Mouse (Mus musculus) hematopoietic stem cell, adult 5-6 weeks (primary cell): ENCODE measurements around the gene Ccdc71. TPM values are rescaled to one million over a fixed set of nuclear protein-coding genes. Genes with fewer than 3 reads are reported as not detected.

Experiments
- ATAC-seq, 2 experiments: fragments of 125-278 bp in 1 of 2; replicated peaks in 1 of 2; 2 replicates each; pipeline ENCODE4 v1.8.0; 2016 to 2017; ENCODE audit warnings: inconsistent platforms in 2 of 2, mild to moderate bottlenecking in 2 of 2, moderate number of reproducible peaks in 2 of 2, low read depth in 1 of 2, moderate TSS enrichment in 1 of 2; ENCODE audit not compliant: low FRiP score in 2 of 2, poor library complexity in 2 of 2, severe bottlenecking in 2 of 2, insufficient read depth in 1 of 2, low TSS enrichment in 1 of 2
- total RNA-seq: library from RNA; stranded (forward); fragments of 172-1452, 232-1000 nt; gene quantifications from 2 replicates; pipeline ENCODE4 v1.2.3, GENCODE M21; 2017

Gene Ccdc71
- 13.4 and 13.8 TPM in 2 replicates for total RNA-seq

DNA sequence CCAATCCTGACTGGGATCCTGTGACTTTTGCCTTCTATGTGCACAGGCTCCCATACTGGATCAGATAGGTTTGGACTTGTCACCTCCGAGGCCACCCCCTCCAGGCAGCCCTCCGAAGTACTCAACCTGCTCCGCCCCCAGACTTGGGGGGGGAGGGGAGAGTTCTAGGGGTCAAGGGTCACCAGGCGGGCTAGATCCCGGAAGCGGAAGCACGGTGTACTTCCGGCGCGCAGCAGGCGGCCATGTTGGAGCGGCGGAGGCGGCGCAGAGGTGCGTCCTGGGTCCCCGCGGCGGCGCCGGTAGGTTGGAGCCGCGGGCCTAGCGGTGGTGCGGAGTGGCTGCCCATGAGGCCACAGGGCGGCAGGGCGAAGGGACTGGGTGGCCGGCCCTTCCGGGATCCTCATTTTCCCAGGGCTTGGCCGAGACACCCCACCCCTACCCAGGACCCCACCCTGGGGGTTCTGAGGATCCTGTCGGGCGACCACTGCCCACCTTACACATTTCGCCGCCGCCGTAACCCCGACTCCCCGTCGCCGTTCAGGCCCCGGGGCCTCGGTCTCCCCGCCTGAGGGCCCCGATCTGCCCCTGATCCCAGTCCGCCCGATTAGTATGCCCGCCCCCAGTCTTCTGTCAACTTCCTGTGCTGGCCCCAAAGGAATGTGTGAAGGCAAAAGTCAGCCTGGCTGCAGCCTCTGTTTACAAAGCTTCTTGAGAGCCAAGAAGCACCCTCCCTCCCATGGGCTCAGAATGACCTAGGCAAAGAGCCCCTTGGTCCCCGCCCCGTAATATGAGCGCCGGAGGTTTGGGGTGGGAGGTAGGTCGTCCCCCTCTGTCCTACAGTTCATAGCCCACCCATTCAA is at the start of gene Ccdc71:
TSS of gene Ccdc71 (plus strand) at position 209 of the 860 bp plus-strand sequence.
- ATAC-seq: peak; percentile 75 to 90

DNA sequence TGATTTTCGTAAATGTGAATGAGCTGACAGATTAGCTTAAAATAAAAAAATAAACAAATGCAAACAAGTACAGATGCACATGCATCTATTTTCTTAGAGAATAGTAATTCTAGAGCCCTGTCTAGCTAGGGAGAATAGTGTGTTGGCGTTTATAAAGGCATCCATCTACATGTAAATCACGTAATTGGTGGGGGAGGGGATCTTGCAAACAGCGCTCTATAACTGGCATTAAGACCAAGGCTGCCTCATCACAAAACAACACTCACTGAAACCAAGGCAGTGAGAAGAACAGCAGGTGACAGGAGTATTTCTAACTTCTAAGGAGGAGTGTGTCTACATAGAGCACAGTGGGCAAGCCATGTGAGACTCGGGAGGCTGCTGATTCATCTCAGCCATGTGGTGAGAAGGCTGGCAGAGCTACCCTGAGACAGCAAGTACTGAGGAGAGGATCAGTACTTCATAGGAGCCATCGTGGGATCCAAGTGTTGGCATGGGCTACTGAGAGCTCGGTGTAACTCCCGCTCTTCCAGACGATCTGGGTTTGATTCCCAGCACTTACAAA is 48.9 kb upstream of the Ccdc71 start:
- ATAC-seq: no peak

- ATAC-seq: no peak
Observed at GRCm38 (mm10) chr9:108412221-108412620, 48.1 kb upstream of the Ccdc71 start.

- no peak for ATAC-seq
Observed at GRCm38 (mm10) chr9:108428384-108428783, 31.9 kb upstream of the Ccdc71 start, which contains the start of gene Ccdc36. Gene Ccdc36 (minus strand): TSS chr9:108428484.

- ATAC-seq: peak in 1 of 2 experiments; percentile 53; a peak in 2 of 4 replicates
Observed at GRCm38 (mm10) chr9:108431431-108432067, 28.8 kb upstream of the Ccdc71 start.

GRCm38 (mm10) chr9:108436182-108436581 is 24.1 kb upstream of the Ccdc71 start, which contains the start of gene BC048562:
Gene BC048562 (plus strand): TSS chr9:108436482.
- ATAC-seq: no peak

GRCm38 (mm10) chr9:108439176-108439575 is 21.2 kb upstream of the Ccdc71 start:
- ATAC-seq: no peak

DNA sequence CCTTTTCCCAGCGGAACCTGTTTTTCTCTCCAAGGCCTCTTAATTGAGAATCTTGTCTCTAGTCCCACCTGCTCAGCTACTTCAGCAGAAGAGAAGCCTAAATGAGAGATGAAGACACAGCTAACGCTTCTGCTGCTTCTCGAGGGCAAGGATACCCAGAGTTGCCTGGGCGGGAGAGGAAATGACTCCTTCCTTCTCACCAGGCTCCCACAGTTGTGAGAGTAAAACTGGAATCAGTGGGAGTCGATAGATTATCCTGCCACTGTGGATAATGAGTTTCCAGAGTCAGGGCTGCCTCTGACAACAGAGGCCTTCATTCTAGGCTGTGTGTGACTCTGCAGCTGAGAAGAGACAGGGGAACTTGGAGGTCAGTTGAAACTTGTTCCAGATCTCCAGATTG is 19.8 kb upstream of the Ccdc71 start:
- ATAC-seq: no peak

GRCm38 (mm10) chr9:108441236-108441919 is 18.9 kb upstream of the Ccdc71 start:
- ATAC-seq: no peak

DNA sequence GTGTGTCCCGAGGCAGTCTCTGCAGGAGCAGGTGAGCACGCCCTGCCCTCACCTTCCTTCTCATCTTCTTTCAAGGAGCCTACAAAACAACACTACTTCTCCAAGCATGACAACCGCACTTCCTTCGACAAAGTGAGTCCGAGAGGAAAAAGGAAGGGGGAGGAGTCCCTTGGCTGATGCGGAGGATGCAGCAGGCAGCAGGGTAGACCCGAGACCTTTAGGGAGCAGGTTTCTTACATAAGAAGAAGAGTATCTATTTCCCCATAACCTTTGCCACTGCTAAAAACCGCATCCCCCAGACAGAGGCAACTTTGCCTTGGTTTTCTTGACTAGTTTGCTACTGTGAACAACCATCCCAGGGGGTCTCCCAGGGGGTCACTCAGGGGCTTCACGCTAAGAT is 15.2 kb upstream of the Ccdc71 start:
- peak; percentile 29 to 44; a peak in 2 of 4 replicates for ATAC-seq

- no peak for ATAC-seq
Observed at GRCm38 (mm10) chr9:108449860-108450259, 10.5 kb upstream of the Ccdc71 start.

- ATAC-seq: no peak
Observed at GRCm38 (mm10) chr9:108450292-108451169, 9.8 kb upstream of the Ccdc71 start.

GRCm38 (mm10) chr9:108451170-108451493 is 9.2 kb upstream of the Ccdc71 start:
- ATAC-seq: no peak

GRCm38 (mm10) chr9:108451519-108452160 is 8.7 kb upstream of the Ccdc71 start:
- no peak for ATAC-seq

- ATAC-seq: peak; percentile 85 to 88
Observed at GRCm38 (mm10) chr9:108452291-108452906, 7.9 kb upstream of the Ccdc71 start.

- ATAC-seq: no peak; a peak in 1 of 4 replicates
Observed at GRCm38 (mm10) chr9:108452911-108453310, 7.4 kb upstream of the Ccdc71 start.
